ENCODE assay signal across 7 mouse cellular contexts in the genomic region with DNA sequence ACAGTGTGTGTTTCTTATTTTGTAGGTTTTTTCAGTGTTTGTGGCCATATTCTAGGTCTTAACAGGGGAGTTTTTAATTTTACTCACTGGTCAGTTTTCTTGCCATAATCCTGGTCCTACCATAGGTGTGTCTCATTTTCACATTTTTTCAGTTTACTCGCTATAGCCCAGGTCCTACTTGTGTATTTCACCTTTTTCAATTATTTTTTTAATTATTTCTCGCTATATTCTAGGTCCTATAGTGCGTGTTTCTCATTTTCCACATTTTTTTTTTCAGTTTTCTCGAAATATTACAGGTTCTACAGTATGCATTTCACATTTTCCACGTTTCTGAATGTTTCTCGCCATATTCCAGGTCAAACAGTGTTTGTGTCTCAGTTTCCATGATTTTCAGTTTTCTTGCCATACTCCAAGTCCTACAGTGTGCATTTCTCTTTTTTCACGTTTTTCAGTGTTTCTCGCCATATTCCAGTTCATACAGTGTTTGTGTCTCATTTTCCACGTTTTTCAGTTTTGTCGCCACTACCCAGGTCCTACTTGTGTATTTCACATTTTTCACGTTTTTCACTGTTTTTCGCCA.
DNase-seq lines count a peak whose midpoint lies in the region; ATAC-seq and TF ChIP-seq lines count a peak whose summit lies in the region.
"Not testable (repeated sequence)": the region's sequence is repeated elsewhere in the genome, so short reads cannot be mapped to it uniquely, and the experiment has no call there.

No protein-coding gene starts in this region.

- not testable (repeated sequence) for H3K27ac ChIP-seq in forebrain, embryonic 10.5 days; hindbrain, embryonic 11.5 days (ENCODE audit: low read depth, low read length); lung, postnatal 0 days (ENCODE audit: low read length)

- H3K4me2 ChIP-seq in hindbrain, embryonic 11.5 days (replicated peaks; ENCODE audit: low read depth, low read length); lung, postnatal 0 days (replicated peaks; ENCODE audit: low read depth, low read length): not testable (repeated sequence)

- not testable (repeated sequence) for H3K4me3 ChIP-seq in G1E (ENCODE audit: low read depth, low read length); forebrain, embryonic 10.5 days; hindbrain, embryonic 11.5 days (ENCODE audit: low read depth, low read length); lung, postnatal 0 days (ENCODE audit: low read depth, low read length)

- peak; percentile 37 for ATAC-seq in G1E (ENCODE audit: extremely low read depth, insufficient number of reproducible peaks, low FRiP score, poor library complexity, severe bottlenecking)
- peak; percentile 67 for ATAC-seq in hindbrain, embryonic 11.5 days (ENCODE audit: low FRiP score)
- not testable (repeated sequence) for ATAC-seq in lung, postnatal 0 days
- ATAC-seq in neutrophil, adult 5-6 weeks (ENCODE audit: extremely low read depth, insufficient number of reproducible peaks, low FRiP score, poor library complexity, severe bottlenecking) = peak; percentile 40

- H3K27me3 ChIP-seq in G1E (ENCODE audit: insufficient read depth, low read length); forebrain, embryonic 10.5 days (ENCODE audit: poor library complexity, severe bottlenecking); hindbrain, embryonic 11.5 days (ENCODE audit: control insufficient read depth, insufficient read depth, low read length); lung, postnatal 0 days (replicated peaks; ENCODE audit: insufficient read depth, low read length): not testable (repeated sequence)

- TF ChIP-seq CTCF in G1E (IDR thresholded peaks at IDR 0.05; ENCODE audit: low read depth, low read length); lung, postnatal 0 days (IDR thresholded peaks at IDR 0.05): not testable (repeated sequence)

- peaks cover 32% of the 10 kb centered on the region for H3K9me3 ChIP-seq in G1E (replicated peaks)
- H3K9me3 ChIP-seq in forebrain, embryonic 10.5 days = peaks cover 52% of the 10 kb centered on the region
- H3K9me3 ChIP-seq in hindbrain, embryonic 11.5 days (ENCODE audit: control insufficient read depth, low read length) = peaks cover 25% of the 10 kb centered on the region
- peaks cover 31% of the 10 kb centered on the region for H3K9me3 ChIP-seq in lung, postnatal 0 days (ENCODE audit: low read length)

- 74% methylated on average over 12 of the region's 12 CpGs for whole genome bisulfite sequencing in forebrain, embryonic 10.5 days
- WGBS in hindbrain, embryonic 11.5 days = 78% methylated on average over 12 of the region's 12 CpGs
- 80% methylated on average over 12 of the region's 12 CpGs for WGBS in lung, postnatal 0 days

- not testable (repeated sequence) for TF ChIP-seq EP300 in lung, postnatal 0 days (IDR thresholded peaks at IDR 0.05)

- H3K9ac ChIP-seq in hindbrain, embryonic 11.5 days (ENCODE audit: low read depth, low read length); lung, postnatal 0 days (replicated peaks; ENCODE audit: low read depth): not testable (repeated sequence)

- not testable (repeated sequence) for H3K4me1 ChIP-seq in G1E (ENCODE audit: insufficient read depth, low read depth, low read length); forebrain, embryonic 10.5 days; hindbrain, embryonic 11.5 days (replicated peaks; ENCODE audit: control insufficient read depth, insufficient read depth, low read length); lung, postnatal 0 days (ENCODE audit: insufficient read depth, low read depth, low read length)

- not testable (repeated sequence) for DNase-seq in G1E (ENCODE audit: low spot score)
- DNase-seq in embryo, embryonic 10.5 days (ENCODE audit: low spot score) = peak; percentile 49
- peak; percentile 43 for DNase-seq in forebrain, embryonic 10.5 days (ENCODE audit: extremely low spot score, low spot score)
- peak; percentile 61 for DNase-seq in hindbrain, embryonic 11.5 days (ENCODE audit: low spot score)
- DNase-seq in kidney, postnatal 14 days = peak; percentile 70
- DNase-seq in lung, postnatal 0 days (ENCODE audit: low spot score) = peak; percentile 58

- not testable (repeated sequence) for H3K36me3 ChIP-seq in G1E (replicated peaks); forebrain, embryonic 10.5 days (replicated peaks); hindbrain, embryonic 11.5 days (ENCODE audit: control insufficient read depth, insufficient read depth, low read length); lung, postnatal 0 days (ENCODE audit: insufficient read depth, low read length)
